Mouse (Mus musculus): ENCODE measurements around the gene Gm10413. TPM values are rescaled to one million over a fixed set of nuclear protein-coding genes. Genes with fewer than 3 reads are reported as not detected.

Gm10413 gene
- not detected for total RNA-seq (2023)

DNA sequence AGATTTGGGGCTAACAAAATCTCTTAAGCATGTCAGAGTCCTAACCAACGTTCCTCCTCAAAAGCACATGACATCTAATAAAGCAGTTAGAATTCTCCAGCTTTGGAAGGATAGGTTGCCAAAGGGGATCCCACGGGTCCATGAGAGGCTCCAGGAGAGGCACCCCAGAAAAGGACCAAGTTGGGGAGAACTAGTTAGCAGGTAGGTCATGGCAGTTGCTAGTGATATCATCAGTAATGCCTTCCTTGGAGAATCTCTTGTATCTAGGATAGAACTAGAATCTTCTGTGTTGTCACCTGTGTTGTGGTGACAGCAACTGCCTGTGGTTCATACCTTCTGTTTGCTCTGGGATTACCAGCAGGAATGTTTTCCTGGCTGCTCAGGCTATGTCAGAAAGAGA is at the start of gene Gm10413:
Gene Gm10413 (plus strand): TSS at position 301 of the 400 bp plus-strand sequence.

GRCm38 (mm10) chr14:3412314-3412713 is 17.4 kb downstream of the Gm10413 start, which contains the start of gene Gm10409:
TSS of gene Gm10409 (plus strand) at chr14:3412614.

GRCm38 (mm10) chr14:3427803-3428202 is 32.9 kb downstream of the Gm10413 start, which contains the start of gene Gm3005:
TSS of gene Gm3005 (plus strand) at chr14:3428103.

DNA sequence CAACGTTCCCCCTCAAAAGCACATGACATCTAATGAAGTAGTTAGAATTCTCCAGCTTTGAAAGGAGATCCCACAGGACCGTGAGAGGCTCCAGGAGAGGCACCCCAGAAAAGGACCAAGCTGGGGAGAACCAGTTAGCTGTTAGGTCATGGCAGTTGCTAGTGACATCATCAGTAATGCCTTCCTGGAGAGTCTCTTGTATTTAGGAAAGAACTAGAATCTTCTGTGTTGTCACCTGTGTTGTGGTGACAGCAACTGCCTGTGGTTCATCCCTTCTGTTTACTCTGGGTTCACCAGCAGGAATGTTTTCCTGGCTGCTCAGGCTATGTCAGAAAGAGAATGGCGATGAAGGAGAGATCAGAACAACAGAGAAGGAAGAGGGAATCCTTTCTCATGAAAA is 54.2 kb downstream of the Gm10413 start, which contains the start of gene Gm10408:
Gene Gm10408 (plus strand): TSS at position 301 of the 400 bp plus-strand sequence.

Other genes with a start within 250 kb of the Gm10413 start
- gene Gm5795, start 206.8 kb upstream of the Gm10413 start, total RNA-seq (2023): not detected
- not detected for gene D830030K20Rik, start 186.6 kb upstream of the Gm10413 start, total RNA-seq (2023)
- not detected for gene Gm2956, start 62.5 kb upstream of the Gm10413 start, total RNA-seq (2023)
- gene Gm10409, start 17.5 kb downstream of the Gm10413 start, total RNA-seq (2023): not detected
- gene Gm3005, start 33.0 kb downstream of the Gm10413 start, total RNA-seq (2023): not detected
- gene Gm10408, start 54.3 kb downstream of the Gm10413 start, total RNA-seq (2023): not detected
- gene Gm3012, start 239.4 kb downstream of the Gm10413 start, total RNA-seq (2023): not detected